Mouse (Mus musculus) kidney, postnatal 0 days (tissue): Measurements from ENCODE around the gene Nosip. TPM values are rescaled to one million over a fixed set of nuclear protein-coding genes. Genes with fewer than 3 reads are reported as not detected.
A peak's percentile ranks its signal among the peaks of the same experiment; 100 is the strongest.

Experiments used
- ATAC-seq: fragments of 200-750 bp; cut with Nextera tagmentation; replicated peaks from 2 replicates; pipeline ENCODE4 v1.8.0; 2017; ENCODE audit warnings: low read depth, moderate number of reproducible peaks, moderate TSS enrichment, moderate library complexity; ENCODE audit not compliant: low FRiP score
- DNase-seq: peaks from one replicate; pipeline ENCODE4 v3.0.0-alpha.2; 2016; ENCODE audit warnings: low spot score
- H3K27ac ChIP-seq: fragments of 300-500 bp; sonication (generic); 2 replicates; pipeline ENCODE4 v1.5.1; 2014; ENCODE audit warnings: mild to moderate bottlenecking
- H3K27me3 ChIP-seq: fragments of 300-500 bp; sonication (generic); 2 replicates; pipeline ENCODE4 v1.6.1; 2014; ENCODE audit warnings: low read length, mixed read lengths; ENCODE audit not compliant: insufficient read depth
- H3K36me3 ChIP-seq: fragments of 300-500 bp; sonication (generic); 2 replicates; pipeline ENCODE4 v1.6.1; 2014; ENCODE audit warnings: low read length, mixed read lengths; ENCODE audit not compliant: insufficient read depth
- H3K4me1 ChIP-seq: fragments of 300-500 bp; sonication (generic); replicated peaks from 2 replicates; pipeline ENCODE4 v1.6.1; 2014; ENCODE audit warnings: antibody characterized with exemption, low read length, mixed read lengths; ENCODE audit not compliant: insufficient read depth
- H3K4me2 ChIP-seq: fragments of 300-500 bp; sonication (generic); 2 replicates; pipeline ENCODE4 v1.6.1; 2014; ENCODE audit warnings: mild to moderate bottlenecking, low read length, moderate library complexity, mixed read lengths
- H3K4me3 ChIP-seq: fragments of 300-500 bp; sonication (generic); replicated peaks from 2 replicates; pipeline ENCODE4 v1.5.1; 2014; ENCODE audit warnings: low read depth, low read length
- H3K9ac ChIP-seq: fragments of 300-500 bp; sonication (generic); 2 replicates; pipeline ENCODE4 v1.6.1; 2014; ENCODE audit warnings: low read depth, low read length
- H3K9me3 ChIP-seq: fragments of 300-500 bp; sonication (generic); replicated peaks from 2 replicates; pipeline ENCODE4 v1.6.1; 2016; ENCODE audit warnings: low read length, inconsistent platforms, mixed read lengths
- CTCF ChIP-seq: IDR thresholded peaks from 2 replicates; pipeline ENCODE4 v1.5.1; 2016; ENCODE audit warnings: antibody characterized with exemption, low read depth, mild to moderate bottlenecking, moderate library complexity
- WGBS: fragments of 180-500 bp; shearing (Covaris S2); extraction: QIAGEN DNeasy Blood & Tissue Kit; methylation state at CpG from one replicate; pipeline ENCODE4 v1.1.7; 2014; 5-methylcytosine and 5-hydroxymethylcytosine counted together
- polyA plus RNA-seq: library from polyadenylated mRNA; unstranded; fragments of >200 nt; fragmentation: Nextera tagmentation; extraction: Ambion mirVana; gene quantifications from 2 replicates; pipeline ENCODE4 v1.2.1, GENCODE M21; 2015

Gene Nosip
- polyA plus RNA-seq, 1 experiment from 2014 or later, result 65.0 TPM

- H3K9me3 ChIP-seq, result no peaks in the 10 kb centered on the region
- WGBS, result 90% methylated on average over 22 of the region's 23 CpGs
- TF ChIP-seq CTCF, result no peak
Measured at GRCm38 (mm10) chr7:45048923-45049657, 13.1 kb upstream of the Nosip start.

DNA sequence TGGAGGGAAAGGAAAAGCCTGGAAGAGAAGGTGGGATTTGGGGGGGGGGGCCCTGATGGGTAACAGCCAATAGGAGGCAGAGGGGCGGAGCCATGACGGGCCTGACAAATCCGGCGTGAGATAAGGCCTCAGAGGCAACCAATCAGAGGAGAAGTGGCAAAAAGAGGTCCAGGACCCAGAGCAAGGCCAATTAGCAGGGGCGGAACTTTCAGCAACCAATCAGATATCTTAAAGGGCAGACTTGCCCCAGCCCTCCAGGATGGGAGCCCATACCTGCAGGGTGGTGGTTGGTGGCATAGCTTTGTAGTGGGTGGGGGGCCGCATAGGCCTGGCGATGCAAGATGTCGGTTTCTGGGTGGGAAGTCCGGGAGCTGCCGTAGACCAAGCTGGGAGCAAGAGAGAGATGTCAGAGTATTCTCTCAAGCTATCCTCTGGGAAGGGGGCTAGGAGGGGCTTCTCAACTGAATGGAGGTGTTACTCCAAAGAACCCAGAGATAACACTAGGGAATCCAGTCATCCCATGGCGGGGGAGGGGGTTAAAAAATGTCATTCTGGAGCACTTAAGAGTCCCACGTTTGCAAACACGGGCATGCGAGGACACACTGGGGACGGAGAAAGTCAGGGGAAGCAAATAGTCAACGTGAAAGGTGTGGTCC, 11.2 kb upstream of the Nosip start:
- Histone ChIP-seq H3K4me3 (peak overlapping the region; percentile 69), H3K4me1 (0 out of 2 replicates have a peak, but pooled peaks cover 10% of the 10 kb centered on the region), H3K9ac (peak overlapping the region; percentile 90), H3K36me3 (peaks cover 36% of the 10 kb centered on the region), H3K4me2 (peak overlapping the region; percentile 95), H3K9me3 (no peaks in the 10 kb centered on the region), H3K27me3 (no peaks in the 10 kb centered on the region), H3K27ac (peak overlapping the region; percentile 98; the same call in 1 of the 2 replicates)
- peak; percentile 41 for ATAC-seq
- 5% methylated on average over 15 of the region's 16 CpGs for WGBS
- peak; percentile 98 for DNase-seq
- no peak for TF ChIP-seq CTCF

More at GRCm38 (mm10) chr7:45048923-45049657, 13.1 kb upstream of the Nosip start:
- ATAC-seq (no peak), DNase-seq (no peak)
- Histone ChIP-seq H3K9ac (no peak overlapping the region), H3K4me2 (no peak overlapping the region), H3K4me3 (no peak overlapping the region), H3K27me3 (no peaks in the 10 kb centered on the region), H3K36me3 (peaks cover 44% of the 10 kb centered on the region), H3K27ac (no peak overlapping the region), H3K4me1 (0 out of 2 replicates have a peak, but pooled peaks cover 6% of the 10 kb centered on the region)

GRCm38 (mm10) chr7:45051601-45051974, 10.6 kb upstream of the Nosip start:
- ATAC-seq (no peak), DNase-seq (no peak)
- Histone ChIP-seq H3K9ac (peak overlapping the region; percentile 90), H3K4me3 (peak overlapping the region; percentile 69), H3K4me1 (0 out of 2 replicates have a peak, but pooled peaks cover 10% of the 10 kb centered on the region), H3K27me3 (no peaks in the 10 kb centered on the region), H3K27ac (peak overlapping the region; percentile 98), H3K4me2 (peak overlapping the region; percentile 95), H3K36me3 (peaks cover 33% of the 10 kb centered on the region), H3K9me3 (no peaks in the 10 kb centered on the region)
- WGBS, result 2% methylated on average over 13 of the region's 13 CpGs
- no peak for TF ChIP-seq CTCF

DNA sequence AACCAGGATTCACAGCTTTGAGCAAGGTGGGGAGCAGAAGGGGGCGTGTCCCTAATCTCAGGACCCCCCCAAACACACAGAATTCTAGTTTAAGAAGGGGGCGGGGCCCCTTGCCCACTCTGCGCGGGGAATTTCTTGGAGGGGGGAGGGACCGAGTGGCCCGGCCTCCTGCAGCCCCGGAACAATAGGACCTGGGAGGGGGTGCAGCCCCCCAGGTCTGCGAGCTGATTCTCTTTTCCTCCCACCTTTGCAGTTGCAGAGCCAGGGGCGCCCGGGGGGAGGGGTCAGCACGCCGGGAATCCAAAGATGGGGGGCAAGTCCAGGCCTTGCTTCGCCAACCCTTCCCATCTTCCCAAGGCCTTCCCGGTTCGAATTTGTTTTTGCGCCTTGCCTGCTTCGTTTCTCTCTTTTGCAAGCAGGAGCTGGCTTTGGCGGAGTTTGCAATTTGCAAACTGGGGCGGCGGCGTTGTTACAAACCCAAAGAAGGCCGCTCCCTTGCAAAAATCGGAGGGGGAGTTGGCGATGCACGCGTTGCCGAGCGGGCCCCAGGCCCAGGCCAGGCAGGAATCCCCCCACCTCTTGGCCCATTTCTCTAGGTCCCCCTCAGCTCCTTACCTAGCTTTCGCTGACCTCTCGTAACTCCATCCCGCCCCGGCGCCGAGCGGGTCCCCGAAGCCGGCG, 9.9 kb upstream of the Nosip start:
- Histone ChIP-seq H3K27me3 (no peaks in the 10 kb centered on the region), H3K4me1 (0 out of 2 replicates have a peak, but pooled peaks cover 10% of the 10 kb centered on the region), H3K9me3 (no peaks in the 10 kb centered on the region), H3K4me2 (peak overlapping the region; percentile 95), H3K4me3 (peak overlapping the region; percentile 69), H3K27ac (peak overlapping the region; percentile 98), H3K36me3 (peaks cover 25% of the 10 kb centered on the region), H3K9ac (peak overlapping the region; percentile 90)
- under 1% methylated on average over 36 of the region's 38 CpGs for WGBS
- ATAC-seq (no peak), DNase-seq (peak; percentile 42)
- no peak for TF ChIP-seq CTCF

GRCm38 (mm10) chr7:45052862-45053116, 9.4 kb upstream of the Nosip start, which contains the start of gene Prr12:
Prr12 (minus strand) TSS chr7:45052881.
- H3K27ac ChIP-seq, result peak within 1 kb of the TSS; percentile 98
- peaks cover 21% of the 10 kb centered on the region for H3K36me3 ChIP-seq
- H3K4me3 ChIP-seq, result peak within 1 kb of the TSS; percentile 69
- WGBS, result 0% methylated on average over 10 of the region's 18 CpGs
- TF ChIP-seq CTCF, result no peak
- H3K4me2 ChIP-seq, result peak within 1 kb of the TSS; percentile 95
- H3K4me1 ChIP-seq, result 0 out of 2 replicates have a peak, but pooled peaks cover 10% of the 10 kb centered on the region
- no peaks in the 10 kb centered on the region for H3K9me3 ChIP-seq
- no peak for DNase-seq
- ATAC-seq, result no peak
- H3K27me3 ChIP-seq, result no peaks in the 10 kb centered on the region
- H3K9ac ChIP-seq, result peak within 1 kb of the TSS; percentile 90
